Mouse (Mus musculus): Measurements from ENCODE around the gene Hsp90b1. TPM values are rescaled to one million over a fixed set of nuclear protein-coding genes. Genes with fewer than 3 reads are reported as not detected.
A peak's percentile ranks its signal among the peaks of the same experiment; 100 is the strongest.
"Not testable (repeated sequence)": the region's sequence is repeated elsewhere in the genome, so short reads cannot be mapped to it uniquely, and the experiment has no call there.

Gene Hsp90b1
- polyA plus RNA-seq, 1 experiment from 2014 or later: 279 TPM

DNA sequence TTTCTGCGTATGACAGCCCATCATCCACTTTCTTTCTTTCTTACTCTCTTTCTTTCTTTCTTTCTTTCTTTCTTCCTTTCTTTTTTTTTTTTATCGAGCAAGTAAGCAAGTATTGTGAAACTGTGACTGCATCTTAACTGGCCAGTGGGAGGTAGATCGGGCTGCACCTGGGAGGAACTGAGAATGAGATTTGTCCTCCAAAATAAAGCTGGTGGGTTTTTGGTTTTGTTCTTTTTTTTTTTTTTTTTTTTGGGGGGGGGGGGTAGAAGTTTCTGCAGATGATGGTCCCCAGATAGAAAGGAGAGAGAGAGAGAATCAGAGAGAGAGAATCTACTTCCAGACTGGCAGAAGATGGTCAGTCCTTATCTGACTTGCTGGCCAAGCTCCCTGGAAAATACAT lies 1.8 kb upstream of the Hsp90b1 start:
- no peak for ATAC-seq
- Histone ChIP-seq H3K4me1 (replicated peaks; ENCODE audit: control insufficient read depth, insufficient read depth, low read length) (peaks cover 28% of the 10 kb centered on the region), H3K4me3 (replicated peaks; ENCODE audit: low read length) (no peak overlapping the region), H3K36me3 (ENCODE audit: control insufficient read depth, insufficient read depth) (peaks cover 10% of the 10 kb centered on the region), H3K27ac (ENCODE audit: low read length) (no peak overlapping the region), H3K27me3 (replicated peaks; ENCODE audit: control insufficient read depth, insufficient read depth, low read length) (no peaks in the 10 kb centered on the region), H3K4me2 (ENCODE audit: low read length) (no peak overlapping the region; the same call in 1 of the 2 replicates), H3K9ac (replicated peaks; ENCODE audit: low read depth, low read length) (no peak overlapping the region), H3K9me3 (ENCODE audit: control insufficient read depth, low read length) (no peaks in the 10 kb centered on the region)
- WGBS: 86% methylated on average over 3 of the region's 3 CpGs

GRCm38 (mm10) chr10:86705922-86706752 lies 828 bp upstream of the Hsp90b1 start:
- Histone ChIP-seq H3K9me3 (ENCODE audit: control insufficient read depth, low read length) (no peaks in the 10 kb centered on the region), H3K27me3 (replicated peaks; ENCODE audit: control insufficient read depth, insufficient read depth, low read length) (no peaks in the 10 kb centered on the region), H3K36me3 (ENCODE audit: control insufficient read depth, insufficient read depth) (peaks cover 14% of the 10 kb centered on the region), H3K4me1 (replicated peaks; ENCODE audit: control insufficient read depth, insufficient read depth, low read length) (peaks cover 32% of the 10 kb centered on the region), H3K27ac (ENCODE audit: low read length) (peak overlapping the region; percentile 98), H3K4me2 (ENCODE audit: low read length) (peak overlapping the region; percentile 79), H3K4me3 (replicated peaks; ENCODE audit: low read length) (peak overlapping the region; percentile 75), H3K9ac (replicated peaks; ENCODE audit: low read depth, low read length) (peak overlapping the region; percentile 76)
- ATAC-seq: peak; percentile 90
- 4% methylated on average over 33 of the region's 33 CpGs for WGBS

- Histone ChIP-seq H3K36me3 (ENCODE audit: control insufficient read depth, insufficient read depth) (peaks cover 24% of the 10 kb centered on the region), H3K27me3 (replicated peaks; ENCODE audit: control insufficient read depth, insufficient read depth, low read length) (no peaks in the 10 kb centered on the region), H3K4me1 (replicated peaks; ENCODE audit: control insufficient read depth, insufficient read depth, low read length) (peaks cover 43% of the 10 kb centered on the region), H3K4me3 (replicated peaks; ENCODE audit: low read length) (peak overlapping the region; percentile 75), H3K4me2 (ENCODE audit: low read length) (peak overlapping the region; percentile 82), H3K27ac (ENCODE audit: low read length) (peak overlapping the region; percentile 56), H3K9me3 (ENCODE audit: control insufficient read depth, low read length) (no peaks in the 10 kb centered on the region), H3K9ac (replicated peaks; ENCODE audit: low read depth, low read length) (peak overlapping the region; percentile 86)
- peak; percentile 1; the same call in 1 of the 2 replicates for ATAC-seq
- WGBS: under 1% methylated on average over 33 of the region's 33 CpGs
These were observed 619 bp downstream of the Hsp90b1 start for GRCm38 (mm10) chr10:86704589-86705191.

GRCm38 (mm10) chr10:86704141-86704540 lies 1.2 kb downstream of the Hsp90b1 start:
- Histone ChIP-seq H3K27ac (ENCODE audit: low read length) (no peak overlapping the region), H3K4me2 (ENCODE audit: low read length) (peak overlapping the region; percentile 82), H3K9ac (replicated peaks; ENCODE audit: low read depth, low read length) (peak overlapping the region; percentile 86), H3K36me3 (ENCODE audit: control insufficient read depth, insufficient read depth) (peaks cover 24% of the 10 kb centered on the region), H3K4me3 (replicated peaks; ENCODE audit: low read length) (peak overlapping the region; percentile 75), H3K9me3 (ENCODE audit: control insufficient read depth, low read length) (no peaks in the 10 kb centered on the region), H3K4me1 (replicated peaks; ENCODE audit: control insufficient read depth, insufficient read depth, low read length) (peaks cover 47% of the 10 kb centered on the region), H3K27me3 (replicated peaks; ENCODE audit: control insufficient read depth, insufficient read depth, low read length) (no peaks in the 10 kb centered on the region)
- WGBS: 6% methylated on average over 8 of the region's 8 CpGs
- no peak for ATAC-seq

GRCm38 (mm10) chr10:86703375-86703774 lies 1.9 kb downstream of the Hsp90b1 start:
- Histone ChIP-seq H3K4me1 (replicated peaks; ENCODE audit: control insufficient read depth, insufficient read depth, low read length) (peaks cover 48% of the 10 kb centered on the region), H3K36me3 (ENCODE audit: control insufficient read depth, insufficient read depth) (peaks cover 27% of the 10 kb centered on the region)
- no peak for ATAC-seq

GRCm38 (mm10) chr10:86702312-86702920 lies 2.9 kb downstream of the Hsp90b1 start:
- Histone ChIP-seq H3K9ac (replicated peaks; ENCODE audit: low read depth, low read length) (no peak overlapping the region), H3K27ac (ENCODE audit: low read length) (no peak overlapping the region), H3K27me3 (replicated peaks; ENCODE audit: control insufficient read depth, insufficient read depth, low read length) (no peaks in the 10 kb centered on the region), H3K4me3 (replicated peaks; ENCODE audit: low read length) (no peak overlapping the region), H3K4me1 (replicated peaks; ENCODE audit: control insufficient read depth, insufficient read depth, low read length) (peaks cover 48% of the 10 kb centered on the region), H3K36me3 (ENCODE audit: control insufficient read depth, insufficient read depth) (peaks cover 33% of the 10 kb centered on the region), H3K4me2 (ENCODE audit: low read length) (no peak overlapping the region), H3K9me3 (ENCODE audit: control insufficient read depth, low read length) (no peaks in the 10 kb centered on the region)
- WGBS: 47% methylated on average over 4 of the region's 4 CpGs
- no peak for ATAC-seq

More at GRCm38 (mm10) chr10:86703375-86703774, 1.9 kb downstream of the Hsp90b1 start:
- H3K4me3 ChIP-seq (replicated peaks; ENCODE audit: low read length): peak overlapping the region; percentile 75
- H3K27ac ChIP-seq (ENCODE audit: low read length): no peak overlapping the region
- H3K27me3 ChIP-seq (replicated peaks; ENCODE audit: control insufficient read depth, insufficient read depth, low read length): no peaks in the 10 kb centered on the region
- H3K4me2 ChIP-seq (ENCODE audit: low read length): peak overlapping the region; percentile 82
- H3K9ac ChIP-seq (replicated peaks; ENCODE audit: low read depth, low read length): peak overlapping the region; percentile 26; the same call in 1 of the 2 replicates
- H3K9me3 ChIP-seq (ENCODE audit: control insufficient read depth, low read length): no peaks in the 10 kb centered on the region
- WGBS: 79% methylated on average over 4 of the region's 4 CpGs

- Histone ChIP-seq H3K4me2 (ENCODE audit: low read length) (no peak overlapping the region), H3K9me3 (ENCODE audit: control insufficient read depth, low read length) (no peaks in the 10 kb centered on the region), H3K27me3 (replicated peaks; ENCODE audit: control insufficient read depth, insufficient read depth, low read length) (no peaks in the 10 kb centered on the region), H3K27ac (ENCODE audit: low read length) (no peak overlapping the region), H3K36me3 (ENCODE audit: control insufficient read depth, insufficient read depth) (peaks cover 34% of the 10 kb centered on the region), H3K9ac (replicated peaks; ENCODE audit: low read depth, low read length) (no peak overlapping the region), H3K4me1 (replicated peaks; ENCODE audit: control insufficient read depth, insufficient read depth, low read length) (peaks cover 42% of the 10 kb centered on the region), H3K4me3 (replicated peaks; ENCODE audit: low read length) (no peak overlapping the region)
- WGBS: 55% methylated on average over 3 of the region's 3 CpGs
- ATAC-seq: no peak
These were observed 4.3 kb downstream of the Hsp90b1 start for GRCm38 (mm10) chr10:86700973-86701372.

DNA sequence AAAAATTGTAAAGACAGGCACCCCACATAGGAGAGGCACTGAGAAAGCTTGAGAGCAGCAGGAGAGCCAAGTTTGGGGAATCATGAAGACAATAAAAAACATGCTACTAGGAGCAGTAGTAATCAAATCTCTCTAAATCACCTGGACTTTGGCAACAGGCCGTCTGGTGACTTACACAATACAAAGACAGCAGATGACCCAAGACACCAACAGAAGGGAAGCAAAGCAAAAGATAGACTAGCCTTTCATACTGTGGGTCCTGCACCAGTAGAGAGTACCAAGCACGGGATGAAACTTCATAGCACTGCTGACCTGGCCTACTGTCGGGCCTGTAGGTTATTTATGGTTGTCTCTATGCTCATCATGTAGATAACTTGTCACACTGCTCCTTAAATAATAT lies 5.1 kb downstream of the Hsp90b1 start:
- Histone ChIP-seq H3K4me1 (replicated peaks; ENCODE audit: control insufficient read depth, insufficient read depth, low read length) (peaks cover 42% of the 10 kb centered on the region), H3K9me3 (ENCODE audit: control insufficient read depth, low read length) (no peaks in the 10 kb centered on the region), H3K4me2 (ENCODE audit: low read length) (no peak overlapping the region), H3K36me3 (ENCODE audit: control insufficient read depth, insufficient read depth) (peaks cover 42% of the 10 kb centered on the region), H3K27ac (ENCODE audit: low read length) (no peak overlapping the region), H3K27me3 (replicated peaks; ENCODE audit: control insufficient read depth, insufficient read depth, low read length) (no peaks in the 10 kb centered on the region), H3K9ac (replicated peaks; ENCODE audit: low read depth, low read length) (no peak overlapping the region), H3K4me3 (replicated peaks; ENCODE audit: low read length) (no peak overlapping the region)
- 78% methylated on average over 3 of the region's 3 CpGs for WGBS
- no peak for ATAC-seq

DNA sequence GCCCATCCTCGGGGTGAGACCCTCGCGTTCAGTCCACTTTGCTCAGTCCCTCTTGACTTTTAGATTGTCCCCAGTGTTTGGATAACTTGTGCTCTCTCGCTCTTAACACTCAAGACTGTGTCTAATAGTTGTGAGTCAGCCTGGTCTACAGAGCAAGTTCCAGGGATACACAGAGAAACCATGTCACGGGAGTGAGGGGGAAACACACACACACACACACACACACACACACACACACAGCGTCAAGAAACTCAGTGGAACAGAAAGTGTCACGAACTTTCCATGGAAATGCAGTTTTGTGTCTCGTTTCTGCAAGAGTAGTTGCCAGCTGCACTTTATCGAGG lies 19.3 kb downstream of the Hsp90b1 start:
- Histone ChIP-seq H3K4me3 (replicated peaks; ENCODE audit: low read length) (peak overlapping the region; percentile 72), H3K9ac (replicated peaks; ENCODE audit: low read depth, low read length) (peak overlapping the region; percentile 93), H3K4me2 (ENCODE audit: low read length) (peak overlapping the region; percentile 60)
- not testable (repeated sequence) for H3K27me3 ChIP-seq (replicated peaks; ENCODE audit: control insufficient read depth, insufficient read depth, low read length); ATAC-seq; H3K27ac ChIP-seq (ENCODE audit: low read length); H3K4me1 ChIP-seq (replicated peaks; ENCODE audit: control insufficient read depth, insufficient read depth, low read length); H3K36me3 ChIP-seq (ENCODE audit: control insufficient read depth, insufficient read depth); H3K9me3 ChIP-seq (ENCODE audit: control insufficient read depth, low read length)
- 21% methylated on average over 9 of the region's 9 CpGs for WGBS

All from forebrain, embryonic 16.5 days (tissue).